Mouse (Mus musculus): Measurements from ENCODE around the gene Dnajc12. TPM values are rescaled to one million over a fixed set of nuclear protein-coding genes. Genes with fewer than 3 reads are reported as not detected.

Gene Dnajc12
- polyA plus RNA-seq, 1 experiment from 2014 or later, result 14.1 TPM

DNA sequence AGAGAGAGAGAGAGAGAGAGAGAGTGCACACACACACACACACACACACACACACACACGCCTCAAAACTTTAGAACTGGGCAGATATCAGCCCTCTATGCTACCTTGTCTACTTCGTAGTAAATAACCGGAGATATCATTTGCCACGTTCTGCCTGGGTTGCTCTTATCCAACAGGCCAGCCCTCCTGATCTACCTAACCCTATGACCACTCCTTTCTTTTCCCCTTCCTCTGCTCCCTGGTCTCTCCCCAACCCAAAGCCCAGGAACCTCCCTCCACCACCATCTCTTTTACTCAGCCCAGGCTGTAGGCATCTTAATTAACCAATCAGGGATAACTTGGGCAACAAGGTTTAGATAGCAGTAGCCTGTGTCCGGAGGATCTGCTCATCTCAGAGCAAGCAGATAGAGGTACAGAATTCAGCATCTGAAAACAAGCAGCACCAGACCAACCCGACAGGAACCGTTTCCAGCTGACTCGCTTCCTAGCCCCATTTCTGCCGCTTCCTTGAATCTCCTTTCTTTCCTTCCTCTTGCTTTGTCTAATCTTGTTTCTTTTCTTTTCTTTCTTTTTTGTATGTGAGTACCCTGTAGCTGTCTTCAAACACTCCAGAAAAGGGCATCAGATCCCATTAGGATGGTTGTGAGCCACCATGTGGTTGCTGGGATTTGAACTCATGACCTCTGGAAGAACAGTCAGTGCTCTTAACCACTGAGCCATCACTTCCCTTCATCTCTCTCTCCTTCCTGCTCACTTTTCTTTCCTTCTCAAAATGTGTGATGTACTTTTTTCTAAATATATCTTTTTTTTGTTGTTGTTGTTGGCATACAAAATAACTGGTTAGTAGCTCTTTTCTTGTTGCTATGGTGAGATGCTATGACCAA, 41.6 kb downstream of the Dnajc12 start:
- no peak overlapping the region for H3K4me2 ChIP-seq (replicated peaks)
- no peak overlapping the region for H3K4me3 ChIP-seq
- no peak overlapping the region for H3K9ac ChIP-seq
- no peaks in the 10 kb centered on the region for H3K4me1 ChIP-seq
- H3K9me3 ChIP-seq (replicated peaks), result no peaks in the 10 kb centered on the region
- H3K36me3 ChIP-seq, result no peaks in the 10 kb centered on the region
- no peak for ATAC-seq (ENCODE audit: low FRiP score)
- no peak overlapping the region for H3K27ac ChIP-seq
- no peaks in the 10 kb centered on the region for H3K27me3 ChIP-seq
- WGBS, result 86% methylated on average over 9 of the region's 9 CpGs

DNA sequence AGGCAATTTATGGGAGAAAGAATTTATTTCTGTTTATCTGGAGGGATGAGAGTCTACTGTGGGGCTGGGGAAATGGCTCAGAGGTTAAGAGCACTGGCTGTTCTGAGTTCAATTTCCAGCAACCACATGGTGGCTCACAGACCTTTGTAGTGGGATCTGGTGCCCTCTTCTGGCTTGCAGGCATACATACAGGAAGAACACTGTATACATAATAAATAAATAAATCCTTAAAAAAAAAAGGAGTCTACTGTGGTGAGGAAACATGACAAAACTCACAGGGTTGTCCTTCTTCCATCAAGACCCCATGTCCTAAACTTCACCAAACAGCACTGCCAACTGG, 42.2 kb downstream of the Dnajc12 start:
- H3K36me3 ChIP-seq, result no peaks in the 10 kb centered on the region
- no peak for ATAC-seq (ENCODE audit: low FRiP score)

DNA sequence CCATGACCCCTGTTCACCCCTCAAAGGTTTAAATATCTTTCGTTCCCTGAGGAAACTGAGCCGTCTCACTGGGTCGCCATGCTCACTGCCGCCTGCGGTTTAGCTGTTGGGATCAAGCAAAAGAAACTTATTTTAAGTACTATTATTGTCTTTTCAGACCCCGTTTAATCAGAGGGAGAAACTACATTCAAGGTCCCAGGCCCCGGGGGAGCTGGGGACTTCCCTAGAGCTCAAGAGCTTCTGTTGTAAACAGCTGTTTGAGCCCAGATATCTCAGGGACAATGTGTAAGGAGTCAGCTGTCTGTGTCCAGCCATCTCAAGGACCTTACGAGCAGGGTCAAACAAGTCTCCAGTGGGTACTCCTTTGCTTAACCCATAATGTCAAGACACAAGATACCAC, 44.9 kb downstream of the Dnajc12 start:
- H3K9ac ChIP-seq, result no peak overlapping the region
- H3K4me1 ChIP-seq, result no peaks in the 10 kb centered on the region
- whole genome bisulfite sequencing, result 78% methylated on average over 8 of the region's 8 CpGs
- H3K9me3 ChIP-seq (replicated peaks), result no peaks in the 10 kb centered on the region
- no peak for ATAC-seq (ENCODE audit: low FRiP score)
- H3K27me3 ChIP-seq, result no peaks in the 10 kb centered on the region
- H3K4me3 ChIP-seq, result no peak overlapping the region
- H3K4me2 ChIP-seq (replicated peaks), result no peak overlapping the region
- no peaks in the 10 kb centered on the region for H3K36me3 ChIP-seq
- H3K27ac ChIP-seq, result no peak overlapping the region

More for the DNA sequence above, 42.2 kb downstream of the Dnajc12 start:
- Histone ChIP-seq H3K27ac (no peak overlapping the region), H3K9ac (no peak overlapping the region), H3K27me3 (no peaks in the 10 kb centered on the region), H3K4me3 (no peak overlapping the region), H3K9me3 (replicated peaks) (no peaks in the 10 kb centered on the region), H3K4me1 (no peaks in the 10 kb centered on the region), H3K4me2 (replicated peaks) (no peak overlapping the region)

DNA sequence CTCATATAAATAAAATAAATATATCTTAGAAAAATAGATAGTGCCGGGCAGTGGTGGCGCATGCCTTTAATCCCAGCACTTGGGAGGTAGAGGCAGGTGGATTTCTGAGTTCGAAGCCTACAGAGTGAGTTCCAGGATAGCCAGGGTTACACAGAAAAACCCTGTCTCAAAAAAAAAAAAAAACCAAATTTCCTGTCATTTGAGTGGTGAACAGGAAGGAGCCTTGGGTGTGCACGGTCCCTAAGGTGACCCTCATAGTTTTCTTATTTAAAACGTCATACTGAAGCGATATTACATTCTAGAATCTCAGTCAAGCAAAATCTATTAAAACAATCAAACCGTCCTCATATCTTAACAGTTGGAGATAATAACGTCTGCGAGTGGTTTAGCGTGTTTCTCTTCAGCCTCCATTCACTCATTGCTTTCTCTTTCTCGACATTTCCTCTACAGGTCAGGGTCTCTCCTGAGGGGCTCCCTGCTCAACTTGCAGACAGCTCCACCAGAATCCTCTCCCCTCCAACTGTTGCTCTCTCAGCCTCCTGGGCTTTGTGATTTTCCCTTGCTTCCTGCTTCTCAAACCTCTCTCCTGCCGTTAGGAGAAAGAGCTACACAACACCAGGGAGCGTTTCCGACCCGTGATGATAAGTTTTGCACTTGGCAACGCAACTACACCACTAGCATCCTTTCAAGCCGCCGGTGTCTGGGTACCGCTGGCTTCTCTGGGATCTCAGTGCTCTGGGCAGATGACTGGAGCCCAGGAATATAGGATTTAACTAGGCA, 46.2 kb downstream of the Dnajc12 start:
- WGBS, result 24% methylated on average over 19 of the region's 19 CpGs
- peak overlapping the region; percentile 72 for H3K4me3 ChIP-seq
- ATAC-seq (ENCODE audit: low FRiP score), result no peak

DNA sequence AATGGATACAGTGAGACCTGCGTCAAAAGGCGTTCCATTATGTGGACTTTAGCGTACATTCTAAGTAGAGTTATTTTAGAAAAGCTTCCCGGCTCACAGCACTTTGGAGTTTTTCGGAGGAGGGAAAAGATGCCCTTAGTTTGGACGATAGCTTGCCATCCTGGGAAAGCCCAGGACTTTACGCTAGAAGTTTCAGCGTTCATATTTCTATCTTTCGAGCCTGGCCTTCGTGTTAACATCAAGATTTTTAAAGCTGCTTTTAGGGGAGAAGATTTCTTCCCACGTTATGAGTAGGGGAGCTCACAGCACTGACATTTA, 46.7 kb downstream of the Dnajc12 start:
- H3K27me3 ChIP-seq, result no peaks in the 10 kb centered on the region
- ATAC-seq (ENCODE audit: low FRiP score), result no peak
- H3K4me2 ChIP-seq (replicated peaks), result peak overlapping the region; percentile 65
- 2% methylated on average over 11 of the region's 11 CpGs for whole genome bisulfite sequencing
- H3K36me3 ChIP-seq, result no peaks in the 10 kb centered on the region
- H3K4me3 ChIP-seq, result peak overlapping the region; percentile 72
- no peaks in the 10 kb centered on the region for H3K4me1 ChIP-seq
- H3K27ac ChIP-seq, result no peak overlapping the region
- H3K9ac ChIP-seq, result peak overlapping the region; percentile 37
- no peaks in the 10 kb centered on the region for H3K9me3 ChIP-seq (replicated peaks)

More for the DNA sequence above, 46.2 kb downstream of the Dnajc12 start:
- Histone ChIP-seq H3K27me3 (no peaks in the 10 kb centered on the region), H3K4me2 (replicated peaks) (peak overlapping the region; percentile 65), H3K4me1 (no peaks in the 10 kb centered on the region), H3K9me3 (replicated peaks) (no peaks in the 10 kb centered on the region), H3K36me3 (no peaks in the 10 kb centered on the region), H3K27ac (no peak overlapping the region), H3K9ac (peak overlapping the region; percentile 37)

DNA sequence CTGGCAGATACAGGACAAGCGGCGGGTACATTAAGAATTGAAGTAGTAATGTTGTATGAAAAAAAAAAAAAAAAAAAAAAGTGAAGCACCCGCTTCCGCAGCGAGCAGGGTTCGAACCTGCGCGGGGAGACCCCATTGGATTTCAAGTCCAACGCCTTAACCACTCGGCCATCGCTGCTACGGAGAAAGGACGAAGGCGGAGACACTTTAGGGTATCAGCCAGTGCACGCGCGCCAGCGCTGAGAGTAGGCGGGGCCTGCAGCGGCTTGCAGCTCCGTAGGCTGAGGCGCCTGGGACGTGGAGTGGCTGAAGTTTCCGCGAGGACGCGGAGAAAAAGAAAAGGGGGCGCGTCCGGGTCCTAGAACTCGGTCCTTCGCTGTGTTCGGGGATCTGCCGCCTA, 47.1 kb downstream of the Dnajc12 start:
- 0% methylated on average over 34 of the region's 34 CpGs for WGBS
- ATAC-seq (ENCODE audit: low FRiP score), result peak; percentile 93
- no peaks in the 10 kb centered on the region for H3K27me3 ChIP-seq
- H3K4me3 ChIP-seq, result peak overlapping the region; percentile 72
- peak overlapping the region; percentile 62 for H3K9ac ChIP-seq
- peak overlapping the region; percentile 72 for H3K27ac ChIP-seq
- no peaks in the 10 kb centered on the region for H3K36me3 ChIP-seq
- H3K4me1 ChIP-seq, result no peaks in the 10 kb centered on the region
- H3K4me2 ChIP-seq (replicated peaks), result peak overlapping the region; percentile 65
- no peaks in the 10 kb centered on the region for H3K9me3 ChIP-seq (replicated peaks)

DNA sequence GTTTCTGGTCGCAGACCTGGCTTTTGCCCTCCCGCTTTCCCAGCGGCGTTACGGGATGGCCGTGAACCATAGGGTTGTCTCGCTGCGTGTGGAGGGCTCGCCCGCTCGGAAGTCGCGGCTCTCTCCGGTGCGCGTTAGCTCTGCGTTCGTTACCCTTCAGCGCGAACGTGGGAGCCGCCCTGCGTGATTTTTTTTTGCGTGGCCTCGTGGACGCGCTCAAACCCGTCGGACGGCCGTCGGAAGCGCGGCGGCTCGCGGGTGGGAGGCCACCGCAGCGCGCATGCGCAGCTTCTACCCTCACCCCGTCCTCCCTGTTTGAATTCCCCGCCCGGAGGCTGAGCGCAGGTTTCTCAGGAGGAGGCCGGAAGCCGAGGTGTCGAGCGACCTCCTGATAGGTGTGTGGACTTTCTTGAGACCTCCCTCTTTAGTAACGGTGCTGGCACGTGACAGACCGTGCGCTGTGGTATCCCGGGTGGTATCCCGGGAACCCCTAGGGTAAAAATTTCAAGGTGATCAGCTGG, 47.6 kb downstream of the Dnajc12 start, which contains the start of gene Ctnna3:
TSS of gene Ctnna3 (plus strand) at position 314 of the 521 bp plus-strand sequence.
- H3K27ac ChIP-seq, result peak within 1 kb of the TSS; percentile 72
- peak within 1 kb of the TSS; percentile 65 for H3K4me2 ChIP-seq (replicated peaks)
- H3K4me1 ChIP-seq, result no peaks in the 10 kb centered on the region
- peak; percentile 98 for ATAC-seq (ENCODE audit: low FRiP score)
- WGBS, result under 1% methylated on average over 55 of the region's 55 CpGs
- no peaks in the 10 kb centered on the region for H3K27me3 ChIP-seq
- H3K9ac ChIP-seq, result peak within 1 kb of the TSS; percentile 62
- no peaks in the 10 kb centered on the region for H3K36me3 ChIP-seq
- H3K9me3 ChIP-seq (replicated peaks), result no peaks in the 10 kb centered on the region
- peak within 1 kb of the TSS; percentile 72 for H3K4me3 ChIP-seq

DNA sequence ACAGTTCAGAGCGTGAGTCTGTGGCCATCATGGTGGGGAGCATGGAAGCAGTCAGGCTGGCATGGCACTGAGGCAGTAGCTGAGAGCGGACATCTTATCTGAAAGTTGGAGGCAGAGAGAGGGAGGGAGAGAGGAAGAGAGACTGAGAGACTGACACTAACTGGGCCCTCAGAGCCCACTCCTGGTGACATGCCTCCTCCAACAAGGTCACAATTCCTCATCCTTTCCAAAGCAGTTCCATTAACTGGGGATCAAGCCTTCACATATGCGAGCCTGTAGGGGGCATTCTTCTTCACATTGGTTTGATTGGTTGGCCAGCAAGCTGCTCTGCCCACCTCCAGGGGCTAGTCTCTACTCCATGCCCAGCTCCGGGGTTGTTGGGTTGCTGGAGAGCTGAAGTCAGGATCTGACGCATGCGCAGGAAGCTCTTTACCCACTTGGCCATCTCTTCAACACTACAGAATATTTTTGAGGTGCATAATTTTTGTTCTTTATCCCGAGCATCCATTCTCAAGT, 49.0 kb downstream of the Dnajc12 start:
- 93% methylated on average over 7 of the region's 7 CpGs for WGBS
- H3K4me3 ChIP-seq, result no peak overlapping the region
- ATAC-seq (ENCODE audit: low FRiP score), result no peak
- H3K27ac ChIP-seq, result no peak overlapping the region
- no peaks in the 10 kb centered on the region for H3K4me1 ChIP-seq
- no peaks in the 10 kb centered on the region for H3K9me3 ChIP-seq (replicated peaks)
- no peaks in the 10 kb centered on the region for H3K36me3 ChIP-seq
- H3K4me2 ChIP-seq (replicated peaks), result no peak overlapping the region
- H3K27me3 ChIP-seq, result no peaks in the 10 kb centered on the region
- no peak overlapping the region for H3K9ac ChIP-seq

DNA sequence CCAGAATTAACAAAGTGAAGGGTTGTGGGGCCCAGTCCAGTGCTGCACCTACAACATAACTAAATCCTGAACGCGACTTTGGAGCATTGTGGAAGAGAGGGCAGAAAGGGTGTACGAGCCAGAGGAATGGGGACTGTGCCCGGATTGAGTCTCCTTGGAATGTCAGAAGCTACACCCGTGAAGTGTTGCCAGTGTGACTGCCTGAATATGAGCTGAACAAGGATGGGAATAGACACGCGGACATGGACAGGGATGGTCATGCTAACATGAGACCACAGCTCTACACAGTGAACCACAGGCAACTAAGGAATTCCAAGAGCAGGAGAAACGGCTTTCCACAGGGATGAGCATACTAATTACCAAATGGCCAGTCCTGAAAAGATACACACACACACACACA, 49.9 kb downstream of the Dnajc12 start:
- no peaks in the 10 kb centered on the region for H3K27me3 ChIP-seq
- no peaks in the 10 kb centered on the region for H3K9me3 ChIP-seq (replicated peaks)
- no peak overlapping the region for H3K27ac ChIP-seq
- ATAC-seq (ENCODE audit: low FRiP score), result no peak
- no peaks in the 10 kb centered on the region for H3K36me3 ChIP-seq
- WGBS, result 90% methylated on average over 8 of the region's 8 CpGs
- H3K4me1 ChIP-seq, result no peaks in the 10 kb centered on the region
- no peak overlapping the region for H3K9ac ChIP-seq
- no peak overlapping the region for H3K4me3 ChIP-seq
- H3K4me2 ChIP-seq (replicated peaks), result no peak overlapping the region

DNA sequence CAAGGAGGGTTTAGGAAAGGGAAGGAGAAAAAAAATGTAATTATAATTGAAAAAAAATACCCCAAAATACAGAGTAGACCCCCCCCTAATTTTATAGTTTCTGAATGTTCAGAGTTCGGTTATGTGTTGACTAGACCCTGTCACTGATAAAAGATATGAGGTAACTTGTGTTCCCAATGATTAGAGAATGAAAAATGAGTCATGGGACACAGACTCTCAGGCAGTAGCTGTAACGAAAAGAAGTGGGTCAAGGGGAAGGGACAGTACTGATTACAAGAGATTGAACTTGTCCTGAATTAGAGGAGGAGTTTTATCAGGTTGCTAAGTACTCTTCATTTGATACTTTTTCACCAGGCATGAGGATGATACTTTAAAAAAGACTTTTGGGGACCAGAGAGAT, 50.6 kb downstream of the Dnajc12 start:
- Histone ChIP-seq H3K27ac (no peak overlapping the region), H3K4me1 (no peaks in the 10 kb centered on the region), H3K9ac (no peak overlapping the region), H3K27me3 (no peaks in the 10 kb centered on the region), H3K36me3 (no peaks in the 10 kb centered on the region), H3K4me3 (no peak overlapping the region), H3K9me3 (replicated peaks) (no peaks in the 10 kb centered on the region), H3K4me2 (replicated peaks) (no peak overlapping the region)
- 90% methylated on average over 2 of the region's 2 CpGs for WGBS
- no peak for ATAC-seq (ENCODE audit: low FRiP score)

DNA sequence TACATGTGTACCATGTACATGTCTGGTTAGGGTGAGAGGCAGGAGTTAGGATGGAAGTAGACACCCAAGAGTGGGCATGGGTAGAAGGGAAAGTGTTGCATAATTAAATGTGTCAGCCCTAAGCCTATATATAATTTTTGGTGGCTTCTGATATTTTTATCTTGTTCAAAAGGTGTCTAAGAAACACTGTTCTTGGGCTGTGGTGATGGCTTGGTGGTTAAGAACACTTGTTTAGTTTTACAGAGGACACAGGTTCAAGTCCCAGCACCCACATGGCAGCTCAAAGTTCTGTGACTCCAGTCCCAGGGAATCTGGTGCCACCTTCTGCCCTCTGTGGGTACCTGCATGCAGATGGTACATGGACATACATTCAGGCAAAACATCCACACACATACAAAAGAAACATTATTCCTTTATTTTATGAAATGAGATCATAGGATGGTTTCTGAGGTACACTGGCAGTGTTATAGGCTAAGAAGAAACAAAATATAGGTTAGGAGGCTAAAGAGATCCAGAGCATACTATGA, 56.6 kb downstream of the Dnajc12 start:
- no peak overlapping the region for H3K27ac ChIP-seq
- H3K27me3 ChIP-seq, result no peaks in the 10 kb centered on the region
- ATAC-seq (ENCODE audit: low FRiP score), result no peak
- no peaks in the 10 kb centered on the region for H3K36me3 ChIP-seq
- no peak overlapping the region for H3K4me3 ChIP-seq
- H3K4me2 ChIP-seq (replicated peaks), result no peak overlapping the region
- H3K9ac ChIP-seq, result no peak overlapping the region
- H3K4me1 ChIP-seq, result no peaks in the 10 kb centered on the region
- no peaks in the 10 kb centered on the region for H3K9me3 ChIP-seq (replicated peaks)

DNA sequence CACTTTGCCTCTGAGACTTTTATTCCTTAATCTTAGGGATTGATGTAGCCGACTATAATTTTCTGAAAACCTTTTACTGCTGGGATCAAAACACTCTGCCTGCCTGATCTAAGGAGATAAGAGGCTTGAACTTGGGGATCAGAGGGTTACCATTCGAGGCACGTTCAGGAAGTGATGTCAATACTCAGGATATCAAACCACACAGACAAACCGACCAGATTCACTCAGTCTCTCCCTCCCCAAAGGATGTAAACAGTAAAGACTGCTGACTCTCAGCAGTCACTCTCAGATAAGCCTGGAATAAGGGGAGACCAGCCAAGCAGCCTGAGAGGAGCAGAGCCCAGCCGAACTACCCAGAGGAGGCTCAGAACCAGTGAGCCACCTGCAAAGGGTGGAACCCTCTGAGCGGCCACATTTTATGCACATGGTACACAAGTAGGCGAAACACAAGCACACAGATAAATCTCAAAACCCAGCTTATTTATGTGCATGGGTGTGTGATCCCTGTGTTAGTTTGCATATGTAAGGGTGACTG, 57.5 kb downstream of the Dnajc12 start:
- Histone ChIP-seq H3K9ac (no peak overlapping the region), H3K9me3 (replicated peaks) (no peaks in the 10 kb centered on the region), H3K27me3 (no peaks in the 10 kb centered on the region), H3K4me2 (replicated peaks) (no peak overlapping the region), H3K27ac (no peak overlapping the region), H3K36me3 (no peaks in the 10 kb centered on the region), H3K4me3 (no peak overlapping the region), H3K4me1 (no peaks in the 10 kb centered on the region)
- WGBS, result 76% methylated on average over 7 of the region's 7 CpGs
- no peak for ATAC-seq (ENCODE audit: low FRiP score)

All from hindbrain, embryonic 12.5 days (tissue).